Mouse (Mus musculus) frontal cortex, postnatal 25 days (tissue): ENCODE data around the gene Ggt1.
A peak's percentile ranks its signal among the peaks of the same experiment; 100 is the strongest.

Experiments used
- DNase-seq, 2 experiments: peaks; one replicate each; pipeline ENCODE4 v3.0.0; 2022; ENCODE audit warnings: low spot score in 2 of 2

Ggt1 gene

DNA sequence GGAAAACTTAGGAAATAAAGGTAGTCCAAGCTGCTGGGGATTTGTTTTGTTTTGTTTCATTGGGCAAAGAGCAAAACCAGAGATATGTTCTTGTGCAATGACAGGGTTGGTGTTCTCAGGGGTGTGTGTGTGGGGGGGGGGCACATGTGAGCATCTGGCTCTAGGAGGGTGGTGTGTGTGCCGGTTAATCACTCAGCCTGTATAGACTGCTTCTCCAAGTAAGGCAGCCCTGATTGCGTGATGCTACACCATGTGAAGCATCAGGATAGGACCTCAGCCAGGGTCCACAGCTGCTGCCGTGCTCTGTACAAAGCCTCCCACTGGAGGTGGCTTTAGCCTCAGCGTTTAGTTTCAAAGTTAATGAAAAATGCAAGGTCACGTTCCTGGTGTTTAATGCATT, 71.6 kb downstream of the Ggt1 start:
- no peak for DNase-seq

DNA sequence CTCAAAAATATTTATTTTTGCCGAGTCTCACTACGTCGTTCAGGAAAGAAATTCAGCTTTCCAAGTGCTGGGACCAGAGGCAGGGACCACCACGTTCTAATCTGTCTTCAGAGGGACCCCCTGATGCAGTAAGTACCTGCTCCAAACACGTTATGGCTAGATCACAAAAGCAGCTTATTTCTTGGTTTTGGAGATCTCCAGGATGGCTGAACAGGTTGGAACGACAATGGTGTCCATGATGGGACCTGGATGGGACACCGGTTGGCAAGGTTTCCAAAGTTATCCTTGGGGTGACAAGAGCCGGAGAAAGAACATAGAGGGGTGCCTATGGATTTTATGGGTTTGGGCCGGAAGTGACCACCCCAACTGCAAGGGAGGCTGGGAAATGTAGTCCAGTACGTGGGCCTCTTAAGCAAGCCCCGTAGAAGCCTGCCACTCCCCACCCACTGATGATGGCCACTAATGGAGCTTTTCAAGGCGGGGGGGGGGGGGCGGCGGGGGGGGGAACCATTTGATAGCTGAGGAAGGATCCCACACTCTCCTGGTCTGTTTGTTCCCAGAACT, 72.3 kb downstream of the Ggt1 start:
- no peak for DNase-seq

DNA sequence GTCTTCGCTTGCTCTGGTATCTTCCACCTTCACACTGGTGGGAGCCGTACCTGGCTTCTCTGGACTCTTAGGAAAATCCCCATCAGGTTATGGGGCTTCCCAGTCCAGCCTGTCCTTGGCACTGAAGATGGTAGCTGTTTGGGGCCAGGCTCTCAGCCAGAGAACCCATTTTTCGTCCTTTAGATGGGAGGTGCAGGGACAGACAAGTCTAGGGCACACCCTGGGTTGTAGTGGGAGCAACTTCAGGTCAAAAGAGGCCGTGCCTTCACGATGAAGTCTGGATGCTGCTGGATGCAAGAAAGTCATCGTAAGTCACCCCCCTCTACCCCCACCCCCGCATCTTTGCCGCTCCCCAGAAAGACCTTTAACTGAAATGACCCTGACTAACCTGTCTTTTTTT, 73.2 kb downstream of the Ggt1 start:
- DNase-seq: no peak

DNA sequence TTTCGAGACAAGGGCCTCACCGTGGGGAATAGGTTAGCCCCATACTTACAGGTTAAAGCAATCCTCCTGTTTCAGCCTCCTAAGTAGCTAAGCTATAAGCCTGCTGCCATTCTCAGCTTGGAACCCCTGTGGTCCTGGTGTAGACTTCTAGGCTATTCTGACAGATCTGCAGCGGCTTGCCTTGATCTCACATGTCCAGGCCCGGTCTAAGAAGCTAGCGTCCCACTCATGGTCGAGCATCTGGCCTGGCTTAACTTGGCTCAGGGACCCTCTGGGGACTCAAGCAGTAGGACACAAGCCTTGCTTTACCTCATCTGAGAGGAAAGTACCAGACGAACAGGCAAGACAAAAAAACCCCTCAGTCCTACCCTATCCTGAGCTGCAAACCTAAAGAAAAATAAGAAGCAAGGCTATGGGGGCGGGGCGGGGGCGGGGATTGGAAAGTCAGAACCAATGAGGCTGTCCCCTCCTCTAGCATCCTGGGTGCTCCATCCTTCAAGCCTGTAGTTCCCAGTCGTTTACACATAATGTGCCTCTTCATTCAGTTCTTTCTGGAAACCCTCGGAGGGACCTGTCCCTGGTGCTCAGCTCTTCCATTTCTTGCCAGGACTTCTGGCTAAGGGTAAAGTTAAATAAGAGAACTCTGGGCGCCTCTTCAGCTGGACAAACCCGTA, 73.8 kb downstream of the Ggt1 start:
- peak in 1 of 2 experiments; percentile 3 for DNase-seq

DNA sequence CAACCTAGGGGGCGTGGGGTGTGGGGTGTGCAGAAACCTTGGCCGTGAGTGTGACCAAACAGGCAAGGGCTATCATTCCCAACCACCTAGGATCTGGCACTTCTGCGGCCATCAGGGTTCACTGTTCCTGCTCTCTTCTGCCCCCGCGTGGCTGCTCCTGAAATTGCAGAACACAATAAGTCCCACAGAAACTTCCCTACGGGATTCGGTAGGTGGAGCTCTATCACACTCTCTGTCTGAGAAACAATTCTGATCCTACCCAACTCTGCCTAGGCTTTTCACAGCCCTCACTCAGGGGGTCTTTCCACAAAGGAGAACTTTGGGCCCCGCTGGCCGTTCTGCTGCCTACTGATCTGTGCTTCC, 74.3 kb downstream of the Ggt1 start:
- DNase-seq: peak; percentile 85 to 89
